Mouse (Mus musculus) midbrain, embryonic 13.5 days (tissue): ENCODE data around the gene Soat2. TPM values are rescaled to one million over a fixed set of nuclear protein-coding genes. Genes with fewer than 3 reads are reported as not detected.

Experiments used
- polyA plus RNA-seq: library from polyadenylated mRNA; unstranded; fragments of >200 nt; fragmentation: Nextera tagmentation; extraction: Ambion mirVana; gene quantifications from 2 replicates; pipeline ENCODE4 v1.2.1, GENCODE M21; 2015

Gene Soat2
- polyA plus RNA-seq, 1 experiment from 2014 or later = not detected

Other genes starting within 250 kb of the Soat2 start
- 0.26 TPM in 1 of 2 replicates, not detected in the other for gene Krt4, start 225.8 kb upstream of the Soat2 start, polyA plus RNA-seq
- gene Krt79, start 210.2 kb upstream of the Soat2 start, polyA plus RNA-seq = 0.15 TPM in 1 of 2 replicates, not detected in the other
- not detected in 2 replicates for gene Krt78, start 196.2 kb upstream of the Soat2 start, polyA plus RNA-seq
- gene Krt8, start 146.0 kb upstream of the Soat2 start, polyA plus RNA-seq = 1.1 and 1.6 TPM in 2 replicates
- 1.2 and 2.5 TPM in 2 replicates for gene Krt18, start 122.3 kb upstream of the Soat2 start, polyA plus RNA-seq
- gene Eif4b, start 76.8 kb upstream of the Soat2 start, polyA plus RNA-seq = 89.9 and 91.2 TPM in 2 replicates
- gene Tns2, start 50.1 kb upstream of the Soat2 start, polyA plus RNA-seq = 6.1 and 6.9 TPM in 2 replicates
- gene Spryd3, start 14.3 kb upstream of the Soat2 start, polyA plus RNA-seq = 38.0 and 38.5 TPM in 2 replicates
- 0.72 and 0.81 TPM in 2 replicates for gene Igfbp6, start 6.2 kb upstream of the Soat2 start, polyA plus RNA-seq
- gene Zfp740, start 52.7 kb downstream of the Soat2 start, polyA plus RNA-seq = 81.1 and 83.0 TPM in 2 replicates
- 37.9 and 40.2 TPM in 2 replicates for gene Csad, start 54.2 kb downstream of the Soat2 start, polyA plus RNA-seq
- gene Itgb7, start 81.4 kb downstream of the Soat2 start, polyA plus RNA-seq = 0.71 and 0.82 TPM in 2 replicates
- gene Rarg, start 107.0 kb downstream of the Soat2 start, polyA plus RNA-seq = 2.7 and 3.4 TPM in 2 replicates
- gene Gm9918, start 120.0 kb downstream of the Soat2 start, polyA plus RNA-seq = 0.07 and 0.12 TPM in 2 replicates
- gene Mfsd5, start 128.9 kb downstream of the Soat2 start, polyA plus RNA-seq = 50.8 and 53.4 TPM in 2 replicates
- gene Espl1, start 145.7 kb downstream of the Soat2 start, polyA plus RNA-seq = 11.0 and 13.3 TPM in 2 replicates
- gene Pfdn5, start 175.6 kb downstream of the Soat2 start, polyA plus RNA-seq = 472 and 474 TPM in 2 replicates
- gene Myg1, start 181.2 kb downstream of the Soat2 start, polyA plus RNA-seq = 93.8 and 105 TPM in 2 replicates
- 41.4 and 44.1 TPM in 2 replicates for gene Aaas, start 200.2 kb downstream of the Soat2 start, polyA plus RNA-seq
- 0.14 and 0.28 TPM in 2 replicates for gene Sp7, start 216.7 kb downstream of the Soat2 start, polyA plus RNA-seq